Mouse (Mus musculus) hindlimb bud, embryonic 11.5 days (tissue): Measurements from ENCODE around the gene Mid1.
"Not testable (repeated sequence)": the region's sequence is repeated elsewhere in the genome, so short reads cannot be mapped to it uniquely, and the experiment has no call there.

Source experiments
- DNase-seq: peaks from one replicate; pipeline ENCODE4 v3.0.0-alpha.2; 2012; ENCODE audit warnings: low read depth, low spot score; ENCODE audit errors: extremely low spot score

The Mid1 gene

GRCm38 (mm10) chrX:169969765-169970164 lies 284.8 kb downstream of the Mid1 start:
- peak; percentile 31 for DNase-seq

- DNase-seq = peak; percentile 39
These were observed 285.5 kb downstream of the Mid1 start for GRCm38 (mm10) chrX:169970546-169970945.

GRCm38 (mm10) chrX:169971562-169971961 lies 286.6 kb downstream of the Mid1 start:
- not testable (repeated sequence) for DNase-seq

- DNase-seq = not testable (repeated sequence)
These were observed 287.1 kb downstream of the Mid1 start for GRCm38 (mm10) chrX:169972131-169972530.

GRCm38 (mm10) chrX:169972791-169973494 lies 287.9 kb downstream of the Mid1 start:
- DNase-seq = peak; percentile 30

- DNase-seq = peak; percentile 35
These were observed 288.8 kb downstream of the Mid1 start for GRCm38 (mm10) chrX:169973806-169974205.

- not testable (repeated sequence) for DNase-seq
These were observed 289.5 kb downstream of the Mid1 start for GRCm38 (mm10) chrX:169974456-169974855.

GRCm38 (mm10) chrX:169974974-169975373 lies 290.0 kb downstream of the Mid1 start:
- DNase-seq = peak; percentile 68

GRCm38 (mm10) chrX:169975681-169976131 lies 290.7 kb downstream of the Mid1 start:
- DNase-seq = peak; percentile 50

- not testable (repeated sequence) for DNase-seq
These were observed 291.3 kb downstream of the Mid1 start for GRCm38 (mm10) chrX:169976340-169976739.

- peak; percentile 14 for DNase-seq
These were observed 292.9 kb downstream of the Mid1 start for GRCm38 (mm10) chrX:169977856-169978435.

- DNase-seq = peak; percentile 93
These were observed 293.7 kb downstream of the Mid1 start for GRCm38 (mm10) chrX:169978436-169979381.

- DNase-seq = peak; percentile 22
These were observed 294.6 kb downstream of the Mid1 start for GRCm38 (mm10) chrX:169979461-169980202.

GRCm38 (mm10) chrX:169980203-169980556 lies 295.2 kb downstream of the Mid1 start:
- DNase-seq = not testable (repeated sequence)

- DNase-seq = peak; percentile 30
These were observed 295.9 kb downstream of the Mid1 start for GRCm38 (mm10) chrX:169980809-169981289.

GRCm38 (mm10) chrX:169981761-169982181 lies 296.8 kb downstream of the Mid1 start:
- not testable (repeated sequence) for DNase-seq

GRCm38 (mm10) chrX:169982606-169983400 lies 297.8 kb downstream of the Mid1 start:
- DNase-seq = peak; percentile 56

GRCm38 (mm10) chrX:169983401-169984165 lies 298.6 kb downstream of the Mid1 start:
- peak; percentile 33 for DNase-seq

- not testable (repeated sequence) for DNase-seq
These were observed 299.3 kb downstream of the Mid1 start for GRCm38 (mm10) chrX:169984331-169984730.
